Mouse (Mus musculus): ENCODE data around the gene Msantd1.

- TF ChIP-seq MAFK (IDR thresholded peaks at IDR 0.05; ENCODE audit: insufficient read depth, low read depth, low read length) (no peak), CHD2 (IDR thresholded peaks at IDR 0.05; ENCODE audit: low read depth, low read length) (no peak), ZNF384 (IDR thresholded peaks at IDR 0.05; ENCODE audit: low read depth, low read length) (no peak), ZC3H11A (IDR thresholded peaks at IDR 0.05; ENCODE audit: borderline replicate concordance, low read depth, low read length) (no peak), HCFC1 (IDR thresholded peaks at IDR 0.05; ENCODE audit: borderline replicate concordance, insufficient read depth, low read length) (no peak)
Observed at GRCm38 (mm10) chr5:34949769-34950211, 42.0 kb downstream of the Msantd1 start.
